Mouse (Mus musculus): Measurements from ENCODE around the gene Hsd17b13.

The Hsd17b13 gene

DNA sequence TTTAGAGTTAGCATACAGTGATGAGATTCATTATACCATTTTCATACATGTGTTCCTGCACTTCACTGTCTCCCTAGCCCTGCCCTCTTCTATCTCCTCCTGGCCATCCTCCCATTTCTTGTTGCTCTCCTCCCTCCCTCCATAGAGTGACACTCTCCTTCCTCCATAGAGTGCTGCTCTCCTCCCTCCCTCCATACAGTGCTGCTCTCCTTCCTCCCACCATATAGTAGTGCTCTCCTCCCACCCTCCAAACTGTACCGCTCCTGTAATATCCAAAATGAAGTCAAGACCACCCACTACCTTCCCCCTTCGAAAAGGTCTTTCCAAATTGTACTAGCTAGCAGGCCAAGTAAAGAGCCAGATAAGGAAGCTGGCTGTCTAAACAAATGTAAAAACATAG, 53.5 kb downstream of the Hsd17b13 start:
- DNase-seq (ENCODE audit: low read depth) = no peak

GRCm38 (mm10) chr5:103923101-103923500, 54.1 kb downstream of the Hsd17b13 start:
- DNase-seq (ENCODE audit: low read depth) = peak; percentile 11

GRCm38 (mm10) chr5:103922436-103922835, 54.8 kb downstream of the Hsd17b13 start:
- DNase-seq (ENCODE audit: low read depth) = peak; percentile 44

DNA sequence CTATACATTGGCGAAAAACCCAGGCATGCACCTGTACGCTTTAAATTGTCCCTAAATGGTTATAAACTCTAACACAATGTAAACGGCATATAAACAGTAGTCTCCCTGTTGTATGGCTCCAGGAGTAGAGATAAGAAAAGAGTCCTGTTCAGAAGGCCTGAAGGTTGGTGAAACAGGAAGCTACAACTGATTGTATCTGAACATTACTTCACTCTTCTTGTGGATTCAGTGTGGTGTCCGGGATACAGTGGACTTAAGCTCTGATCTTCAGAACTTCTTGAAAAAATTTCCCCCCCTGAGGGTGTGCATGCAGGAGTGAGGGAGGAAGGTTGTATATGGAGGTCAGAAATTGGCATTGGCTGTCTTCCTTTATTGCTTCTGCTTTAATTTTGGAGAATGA, 57.7 kb downstream of the Hsd17b13 start:
- no peak for DNase-seq (ENCODE audit: low read depth)

GRCm38 (mm10) chr5:103918233-103918632, 59.0 kb downstream of the Hsd17b13 start:
- DNase-seq (ENCODE audit: low read depth) = no peak

DNA sequence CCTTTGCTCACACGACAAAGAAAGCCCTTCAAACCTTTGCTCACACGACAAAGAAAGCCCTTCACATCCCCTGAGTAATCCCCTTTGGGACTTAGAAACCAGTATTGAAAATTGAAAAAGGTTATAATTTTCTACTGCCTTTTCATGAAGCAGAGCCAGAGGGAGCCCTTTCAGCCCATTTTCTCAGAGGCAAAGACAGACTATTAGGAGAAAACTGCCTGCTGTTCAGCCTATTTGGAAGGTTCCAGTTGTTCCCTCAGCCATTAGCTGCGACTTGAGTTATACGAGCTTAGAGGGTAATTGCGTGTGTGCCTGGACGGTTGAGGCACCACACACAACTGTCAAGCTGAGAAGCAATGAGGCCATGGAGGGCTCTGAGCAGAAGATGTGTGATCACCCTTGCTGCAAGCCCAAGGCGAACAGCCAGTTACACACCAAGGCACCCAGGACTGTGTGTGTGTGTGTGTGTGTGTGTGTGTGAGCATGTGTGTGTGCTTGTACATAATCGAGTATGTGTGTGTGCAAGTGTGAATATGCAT, 59.8 kb downstream of the Hsd17b13 start:
- DNase-seq (ENCODE audit: low read depth) = peak; percentile 19

GRCm38 (mm10) chr5:103916595-103917356, 60.4 kb downstream of the Hsd17b13 start:
- DNase-seq (ENCODE audit: low read depth) = no peak

- DNase-seq (ENCODE audit: low read depth) = peak; percentile 40
Observed at GRCm38 (mm10) chr5:103914335-103915226, 62.6 kb downstream of the Hsd17b13 start.

DNA sequence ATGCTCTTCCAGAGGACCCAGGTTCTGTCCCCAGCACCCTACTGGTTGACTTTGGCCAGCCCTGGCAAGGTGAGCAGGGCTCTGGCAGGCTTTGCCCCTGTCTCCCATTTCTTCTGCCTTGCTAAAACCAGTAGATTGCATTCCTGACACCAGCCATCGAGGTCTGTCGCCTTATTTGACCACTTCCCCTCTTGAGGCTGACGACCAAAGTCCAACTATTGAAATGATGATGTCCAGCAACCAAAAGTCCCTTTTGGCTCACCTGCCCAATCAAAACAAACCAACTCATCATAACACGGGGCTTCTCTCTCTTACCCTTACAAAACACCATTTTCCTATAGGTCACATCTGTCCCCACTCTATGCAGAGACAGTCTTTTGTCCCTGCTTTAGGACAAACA, 64.1 kb downstream of the Hsd17b13 start:
- DNase-seq (ENCODE audit: low read depth) = no peak

GRCm38 (mm10) chr5:103911555-103911954, 65.7 kb downstream of the Hsd17b13 start:
- DNase-seq (ENCODE audit: low read depth) = no peak

DNA sequence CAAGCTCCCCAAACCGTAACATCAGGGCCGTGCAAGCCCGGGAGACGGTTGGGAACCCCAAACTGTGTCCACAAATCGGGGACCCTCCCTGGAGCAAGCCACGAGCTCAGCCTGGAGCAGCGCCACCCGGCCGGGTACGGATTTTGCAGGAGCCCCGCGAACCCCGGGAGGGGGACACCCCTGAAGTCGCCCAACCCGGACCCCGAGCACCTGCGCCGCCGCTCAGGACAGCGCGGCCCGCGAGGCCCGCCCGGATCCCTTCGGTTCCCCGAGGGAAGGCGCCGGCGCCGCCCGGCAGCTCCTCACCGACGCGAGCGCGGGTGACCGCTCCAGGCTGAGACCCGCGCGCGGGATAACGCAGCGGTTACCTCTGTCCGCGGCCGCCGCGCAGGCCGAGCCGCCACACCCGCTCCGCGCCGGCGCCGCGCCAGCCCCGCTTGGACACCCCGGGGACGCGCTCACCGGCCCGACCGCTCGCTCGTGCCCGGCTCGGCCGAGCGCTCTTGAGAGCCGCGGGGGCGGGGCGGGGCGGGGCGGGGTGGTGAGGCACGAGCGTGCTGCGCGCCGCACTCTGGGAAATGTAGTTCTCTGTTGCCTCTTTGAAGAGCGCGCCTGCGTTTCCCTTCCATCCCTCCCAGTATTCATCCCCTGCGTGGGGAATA, 66.3 kb downstream of the Hsd17b13 start, which contains the start of gene Klhl8:
Gene Klhl8, minus strand, starts transcription at position 512 of the 662 bp plus-strand sequence.
- peak; percentile 94 for DNase-seq (ENCODE audit: low read depth)

GRCm38 (mm10) chr5:103910156-103910555, 67.1 kb downstream of the Hsd17b13 start:
- no peak for DNase-seq (ENCODE audit: low read depth)

- DNase-seq (ENCODE audit: low read depth) = no peak
Observed at GRCm38 (mm10) chr5:103909466-103909865, 67.7 kb downstream of the Hsd17b13 start.

- DNase-seq (ENCODE audit: low read depth) = no peak
Observed at GRCm38 (mm10) chr5:103908851-103909250, 68.4 kb downstream of the Hsd17b13 start.

DNA sequence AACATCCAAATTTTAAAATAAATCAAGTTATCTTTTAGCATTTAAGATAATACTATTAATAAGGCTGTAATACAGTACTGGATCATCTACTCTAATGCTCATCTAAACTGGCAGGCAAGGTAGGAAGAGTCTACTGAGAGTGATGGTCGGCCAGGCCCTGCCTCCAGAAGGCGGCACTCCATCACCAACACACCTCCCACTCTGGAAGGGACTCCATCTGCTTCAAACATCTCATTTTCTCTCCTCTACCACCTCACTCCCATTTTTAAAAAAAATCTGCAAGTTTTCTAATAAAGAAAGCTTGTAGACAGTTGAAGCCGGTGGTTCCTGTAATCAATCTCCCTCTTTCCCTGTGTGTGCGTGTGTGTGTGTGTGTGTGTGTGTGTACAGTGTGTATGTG, 69.4 kb downstream of the Hsd17b13 start:
- DNase-seq (ENCODE audit: low read depth) = no peak

DNA sequence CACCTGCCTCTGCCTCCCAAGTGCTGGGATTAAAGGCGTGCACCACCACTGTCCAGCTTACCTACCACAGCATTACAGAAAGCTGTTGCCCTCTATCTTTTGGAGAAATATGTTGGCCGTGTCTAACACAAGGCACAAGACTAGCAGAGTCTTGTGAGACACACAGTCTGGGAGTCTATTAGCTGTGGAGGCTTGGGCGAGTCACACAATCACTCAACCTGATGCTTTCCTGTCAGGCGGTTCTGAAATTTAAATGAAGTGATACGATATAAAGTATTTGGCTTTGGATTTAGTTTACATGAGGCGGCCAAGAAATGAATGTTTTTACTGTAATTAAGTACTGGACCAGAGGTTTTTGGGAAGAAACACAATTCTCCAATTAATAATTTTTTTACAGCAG, 71.0 kb downstream of the Hsd17b13 start:
- DNase-seq (ENCODE audit: low read depth) = peak; percentile 15

Data from NIH3T3 (cell line).